Mouse (Mus musculus) megakaryocyte progenitor cell, adult 5-6 weeks (primary cell): ENCODE data around the gene Bcat1. TPM values are rescaled to one million over a fixed set of nuclear protein-coding genes. Genes with fewer than 3 reads are reported as not detected.
"Not testable (repeated sequence)": the region's sequence is repeated elsewhere in the genome, so short reads cannot be mapped to it uniquely, and the experiment has no call there.

Experiments used
- ATAC-seq: replicated peaks from 2 replicates; pipeline ENCODE4 v1.8.0; 2016; ENCODE audit warnings: mild to moderate bottlenecking, moderate TSS enrichment, inconsistent platforms; ENCODE audit not compliant: poor library complexity
- total RNA-seq, 2 experiments: library from RNA; stranded (forward) in 1 of 2; stranded (reverse) in 1 of 2; fragments of 157-497, 149-512 nt in 1 of 2; fragments of 200-1000 nt in 1 of 2; gene quantifications; 2 replicates each; pipeline versions ENCODE4 v1.2.3 to v1.2.4; 2015 to 2017

Gene Bcat1
- total RNA-seq, 2 experiments from 2014 or later, result 0.27 to 1.5 TPM

DNA sequence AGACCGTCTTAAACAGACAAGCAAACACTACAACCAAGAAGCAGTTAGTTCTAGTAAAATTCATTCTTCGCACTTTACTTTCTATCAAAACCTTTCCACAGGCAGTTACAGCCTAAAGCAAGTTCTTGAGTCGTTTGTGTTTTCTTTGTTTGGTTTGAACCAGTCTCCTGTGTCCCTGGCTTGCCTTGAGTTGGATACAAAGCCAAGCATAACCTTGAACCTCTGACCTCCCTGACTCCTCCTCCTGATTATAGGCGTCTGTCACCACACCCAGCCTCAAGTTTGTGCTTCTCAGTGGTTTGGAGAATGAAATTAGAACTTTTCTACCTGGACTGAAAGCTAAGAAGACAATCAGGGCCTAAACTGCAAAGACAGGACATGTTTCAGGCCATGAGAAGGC lies 18.4 kb upstream of the Bcat1 start:
- ATAC-seq, result no peak

DNA sequence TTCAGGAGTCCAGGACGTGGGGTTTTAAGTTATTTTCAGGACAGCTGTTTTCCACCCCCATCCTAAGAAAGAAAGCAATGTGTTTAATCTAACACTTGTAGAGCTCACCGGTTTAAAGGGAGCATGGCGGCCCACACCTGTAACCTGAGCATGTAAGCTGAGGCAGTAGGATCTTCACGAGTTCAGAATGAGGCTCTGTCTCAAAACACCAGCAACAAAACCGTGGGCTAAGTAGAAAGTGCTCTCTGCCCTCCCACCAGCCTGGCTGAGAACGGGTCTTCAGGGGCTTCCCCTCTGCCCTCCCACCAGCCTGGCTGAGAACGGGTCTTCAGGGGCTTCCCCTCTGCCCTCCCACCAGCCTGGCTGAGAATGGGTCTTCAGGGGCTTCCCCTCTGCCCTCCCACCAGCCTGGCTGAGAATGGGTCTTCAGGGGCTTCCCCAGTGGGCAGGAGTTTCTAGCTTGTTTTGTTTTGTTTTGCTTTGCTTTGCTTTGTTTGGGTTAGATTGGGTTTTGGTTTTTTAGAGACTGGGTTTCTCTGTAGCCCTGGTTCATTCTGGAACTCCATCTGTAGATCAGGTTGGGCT lies 17.1 kb upstream of the Bcat1 start:
- not testable (repeated sequence) for ATAC-seq

DNA sequence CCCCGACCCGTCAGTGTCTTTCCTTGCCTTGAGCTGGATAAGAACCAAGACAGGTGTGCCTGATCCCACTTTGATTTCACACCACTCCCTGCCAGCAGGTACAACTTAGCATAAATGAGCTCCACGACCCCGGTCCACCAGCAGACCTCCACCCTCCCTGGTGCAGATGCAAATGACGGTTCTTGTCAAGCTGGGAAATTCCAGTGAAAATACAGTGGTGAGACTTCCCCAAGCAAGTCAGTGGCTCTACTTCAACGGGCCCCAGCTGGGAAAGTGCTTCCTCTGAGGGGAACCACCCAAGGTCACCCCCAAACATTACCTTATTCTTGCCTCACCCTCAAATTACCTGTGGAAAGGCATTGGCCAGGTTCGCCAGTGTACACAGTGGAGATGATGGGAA lies 16.0 kb upstream of the Bcat1 start:
- ATAC-seq, result no peak

DNA sequence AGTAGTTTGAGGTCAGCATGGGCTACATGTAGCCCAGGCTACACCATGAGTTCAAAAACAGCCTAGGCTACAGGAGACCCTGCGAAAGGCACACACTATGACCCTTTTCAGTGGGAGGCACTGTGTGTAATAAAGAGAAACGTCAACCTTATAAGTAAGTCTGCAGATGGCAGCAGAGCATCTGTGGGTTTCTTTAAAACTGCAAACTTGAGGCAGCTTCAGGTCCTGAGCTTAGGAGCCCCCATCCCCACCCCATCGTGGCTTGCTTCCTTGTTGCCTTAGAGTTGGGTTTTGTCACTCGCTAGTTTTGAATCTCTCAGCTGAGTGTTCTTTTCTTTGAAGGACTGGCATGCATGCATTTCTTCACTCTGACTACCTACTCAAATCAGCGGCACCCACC lies 14.9 kb upstream of the Bcat1 start:
- no peak for ATAC-seq

DNA sequence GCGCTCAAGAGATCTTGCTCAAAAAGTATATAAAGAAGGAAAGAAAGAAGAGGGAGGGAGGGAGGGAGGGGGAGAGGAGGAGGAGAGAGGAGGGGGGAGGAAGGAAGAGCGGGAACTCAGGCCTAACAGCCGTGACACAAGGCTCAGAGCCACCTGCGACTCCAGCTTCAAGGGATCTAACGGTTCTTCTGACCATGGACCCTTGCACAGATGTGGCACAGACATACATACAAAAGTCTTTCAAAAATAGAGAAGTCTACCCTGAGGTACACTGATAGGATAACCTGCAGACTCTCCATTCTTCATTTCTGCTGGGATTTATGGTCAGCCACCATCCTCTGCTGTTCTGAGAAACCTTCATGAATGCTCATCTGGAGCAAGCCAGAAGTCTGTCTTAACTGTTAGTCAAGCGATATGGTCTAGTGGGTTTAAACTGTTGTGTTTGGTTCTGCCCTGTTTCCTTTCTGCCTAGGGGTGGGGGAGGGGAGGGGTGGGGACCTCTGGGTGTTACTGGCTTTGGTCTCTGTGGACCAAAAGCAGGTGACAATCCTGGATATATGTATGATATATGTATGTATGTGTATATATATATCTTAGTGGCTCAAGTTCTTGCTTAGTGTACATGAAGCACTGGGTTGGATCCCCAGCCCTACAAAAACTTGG lies 14.3 kb upstream of the Bcat1 start:
- peak; percentile 16; the same call in 1 of the 2 replicates for ATAC-seq

DNA sequence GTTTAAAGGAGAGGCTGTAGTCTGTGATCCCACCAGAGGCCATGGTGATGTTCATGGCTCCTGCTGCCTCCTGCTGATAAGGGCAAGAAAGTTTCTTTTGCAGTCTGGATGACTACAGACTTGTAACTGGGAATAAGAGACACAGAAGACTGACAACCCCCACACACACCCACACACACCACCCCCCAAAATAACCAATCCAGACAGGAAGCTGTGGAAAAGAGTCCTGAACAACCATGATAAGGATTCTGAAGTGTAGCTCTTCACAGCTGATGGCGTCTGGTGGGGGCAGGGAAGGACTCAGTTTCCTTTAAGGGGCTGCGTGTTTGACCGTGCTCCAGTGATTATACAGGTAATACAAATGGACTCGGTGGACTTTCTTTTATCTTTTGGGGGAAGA lies 13.4 kb upstream of the Bcat1 start:
- peak; percentile 83 for ATAC-seq

DNA sequence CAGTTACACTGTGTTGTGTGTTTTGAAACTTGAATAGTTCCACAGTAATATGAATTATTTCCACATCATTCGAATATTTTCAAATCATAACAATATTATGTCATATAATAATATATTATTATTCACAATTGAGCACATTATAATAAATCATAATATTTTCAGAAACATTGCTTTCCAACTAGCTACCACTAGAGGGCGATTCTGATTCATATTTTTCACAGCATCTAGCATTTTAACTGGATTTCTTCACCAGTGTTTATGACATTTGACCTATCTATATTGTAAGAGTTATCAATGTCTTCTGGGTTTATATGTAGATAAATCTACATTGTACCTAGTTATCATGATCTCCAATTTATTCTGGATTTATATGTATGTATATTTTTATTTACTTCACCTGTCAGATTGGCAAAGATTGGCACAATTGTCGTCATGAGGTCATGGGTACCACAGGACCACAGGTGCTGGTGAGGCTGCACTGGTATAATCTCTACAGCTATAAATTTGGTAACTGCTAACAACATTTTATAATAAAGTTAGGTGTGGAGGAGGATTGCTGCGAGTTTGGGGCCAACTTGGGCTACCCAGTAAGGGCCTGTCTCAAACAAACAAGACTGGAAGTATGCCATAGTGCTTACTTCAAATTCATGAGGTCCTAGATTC lies 12.6 kb upstream of the Bcat1 start:
- ATAC-seq, result 0 out of 2 replicates have a peak, but pooled peaks have one; percentile 30

DNA sequence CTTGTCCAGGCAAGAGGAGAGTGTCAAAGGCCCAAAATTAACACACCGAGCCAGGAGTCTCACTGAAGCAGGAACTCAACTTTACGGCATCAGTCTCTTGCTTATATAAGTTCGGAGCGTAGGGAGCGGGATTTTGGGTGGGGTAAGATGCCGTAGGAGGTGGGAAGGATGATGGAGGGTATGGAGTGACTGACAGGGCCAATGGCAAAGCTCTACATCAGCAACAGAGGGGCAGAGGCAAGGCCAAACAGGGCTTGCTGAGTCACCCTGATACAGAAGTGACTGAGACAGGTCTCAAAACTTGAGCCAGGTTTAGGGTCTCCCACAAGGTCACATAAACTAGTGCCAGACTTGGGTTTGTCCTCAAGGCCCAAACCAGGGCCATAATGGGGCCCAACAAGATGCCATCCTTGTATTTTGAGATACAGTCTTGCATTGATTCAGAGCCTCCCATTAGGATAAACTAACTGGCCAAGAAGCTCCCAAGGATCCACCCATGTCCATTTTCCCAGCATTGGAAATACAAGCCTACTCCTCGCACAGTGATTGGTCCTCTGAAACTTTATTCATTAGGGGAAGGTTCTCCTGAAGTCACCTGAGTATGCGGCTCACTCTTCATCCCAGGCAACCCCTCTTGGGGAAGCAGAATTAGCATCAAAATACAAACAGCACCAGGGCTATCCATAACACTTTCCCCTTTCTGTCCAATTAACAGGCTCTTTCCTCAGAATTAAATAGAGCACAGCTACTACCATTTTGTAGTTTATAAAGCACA lies 8.5 kb upstream of the Bcat1 start:
- no peak for ATAC-seq

DNA sequence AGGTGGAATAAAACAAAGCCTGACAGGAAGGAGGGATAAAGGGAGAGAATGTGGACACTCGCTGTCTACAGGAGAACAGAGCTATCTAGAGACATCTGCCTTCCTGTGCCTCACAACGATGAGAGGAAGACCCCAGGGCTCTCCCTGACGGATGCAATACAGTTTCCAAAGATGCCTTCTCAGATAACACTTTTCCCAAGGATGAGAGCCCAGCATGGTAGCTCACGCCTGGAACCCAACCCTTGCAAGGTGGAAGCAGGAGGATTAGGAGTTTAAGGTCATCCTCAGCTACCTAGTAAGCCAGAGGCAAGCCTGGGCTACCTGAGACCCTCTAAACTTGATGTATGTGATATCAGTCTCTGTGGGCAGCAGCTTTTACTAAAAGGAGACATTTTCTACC lies 5.7 kb upstream of the Bcat1 start:
- no peak for ATAC-seq

DNA sequence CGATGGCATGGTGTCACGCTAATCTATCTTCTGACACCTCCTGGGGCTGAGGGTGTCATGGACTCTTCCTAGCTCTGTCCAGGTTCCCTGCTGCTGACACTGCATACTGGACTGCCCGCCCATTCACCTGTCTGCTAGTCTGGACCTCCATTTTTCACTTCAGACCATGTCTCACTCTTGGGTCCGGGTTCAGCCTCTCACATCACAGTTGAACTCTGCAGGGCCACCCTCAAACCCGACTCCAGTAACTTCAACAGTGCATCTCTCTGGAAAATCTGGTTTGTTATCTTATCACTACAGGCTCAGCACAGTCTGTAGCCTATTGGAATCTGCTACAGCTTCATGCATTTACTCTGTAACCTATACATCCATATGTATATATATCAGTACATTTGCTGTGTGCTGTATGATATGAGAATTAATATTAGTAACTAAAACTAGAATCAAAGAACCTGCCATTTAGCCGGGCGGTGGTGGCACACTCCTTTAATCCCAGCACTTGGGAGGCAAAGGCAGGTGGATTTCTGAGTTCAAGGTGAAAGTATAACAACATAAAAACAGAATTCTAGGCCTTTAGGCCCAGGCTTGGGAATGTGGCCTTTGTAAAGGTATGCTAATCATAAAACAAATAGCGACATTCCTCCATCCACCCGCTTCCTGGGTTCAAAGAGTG lies 3.2 kb upstream of the Bcat1 start:
- no peak for ATAC-seq

DNA sequence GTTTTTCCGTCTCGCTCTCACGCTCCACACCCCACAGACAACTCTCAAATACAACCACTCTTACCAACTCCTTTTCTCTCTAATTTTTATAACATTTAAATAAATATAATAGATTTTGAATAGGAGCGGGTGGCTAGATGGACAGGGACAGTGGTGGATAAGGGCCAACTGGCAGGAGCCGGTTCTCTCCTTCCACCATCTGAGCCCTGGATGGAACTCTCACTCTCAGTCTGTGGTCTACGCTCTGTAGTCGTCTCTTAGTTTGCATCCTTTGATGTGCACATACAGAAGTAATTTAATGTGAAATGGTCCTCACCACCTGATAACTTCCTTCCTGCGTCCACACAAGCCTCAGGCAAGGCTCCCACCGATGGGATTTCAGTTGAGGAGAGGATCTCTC lies 302 bp upstream of the Bcat1 start:
- no peak for ATAC-seq

DNA sequence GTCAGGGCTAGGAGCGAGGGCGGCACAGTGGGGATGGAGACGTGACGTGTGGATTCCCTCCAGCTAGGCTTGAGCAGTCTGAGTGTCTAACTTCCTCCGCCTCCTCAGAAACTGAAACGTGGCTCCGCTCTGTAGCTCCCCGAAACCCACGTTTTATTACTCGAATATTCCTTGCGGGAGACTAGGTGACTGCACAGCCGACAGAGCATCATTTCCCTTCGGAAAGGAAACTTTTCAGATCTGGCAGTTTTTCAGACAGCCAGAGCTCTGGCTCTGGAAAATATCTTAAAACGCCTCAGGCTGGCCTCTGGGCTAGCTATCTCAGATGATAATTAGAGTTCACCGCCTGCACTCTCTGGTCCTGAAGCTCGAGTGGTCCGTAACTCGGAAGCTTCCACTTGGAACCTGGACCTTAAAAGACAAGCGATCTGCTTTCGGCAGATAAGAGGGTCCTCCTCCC lies 866 bp downstream of the Bcat1 start:
- ATAC-seq, result peak; percentile 62

DNA sequence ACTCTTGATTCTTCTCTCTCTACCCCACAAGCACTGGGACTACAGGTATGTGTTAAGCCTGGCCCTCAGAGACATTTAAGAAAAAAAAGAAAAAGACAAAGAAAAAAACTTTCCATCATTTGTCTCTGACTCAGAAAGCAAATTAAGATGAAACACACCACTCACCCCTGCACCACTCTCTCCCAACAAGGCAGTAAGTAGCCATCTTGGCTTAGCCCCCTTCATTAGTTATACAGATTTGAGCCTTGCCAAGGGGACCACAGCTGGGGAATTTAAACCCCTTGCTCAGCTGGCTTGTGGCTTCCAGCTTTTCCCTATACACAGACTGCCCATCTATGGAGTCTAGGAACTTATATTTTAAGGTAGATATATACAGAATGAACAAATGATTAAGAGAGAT lies 1.5 kb downstream of the Bcat1 start:
- ATAC-seq, result no peak

DNA sequence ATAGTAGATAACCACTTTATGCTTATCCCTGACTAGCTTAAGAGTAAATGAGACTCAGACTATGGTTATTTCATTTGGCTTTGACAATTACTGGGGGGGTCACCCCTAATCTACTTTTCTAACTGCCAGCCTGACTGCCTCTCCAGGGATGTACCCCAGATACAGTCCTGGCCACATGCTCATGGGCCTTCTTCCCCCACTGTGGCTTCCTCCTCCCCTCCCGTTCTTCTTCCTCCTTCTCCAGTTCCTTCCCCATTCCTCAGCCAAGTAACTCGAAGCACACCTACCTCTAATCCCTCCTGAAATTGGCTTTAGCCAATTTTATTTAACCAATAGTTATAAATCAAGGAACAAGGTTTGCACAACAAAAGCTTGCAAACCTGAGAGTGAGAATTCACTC lies 6.1 kb downstream of the Bcat1 start:
- ATAC-seq, result peak; percentile 83

DNA sequence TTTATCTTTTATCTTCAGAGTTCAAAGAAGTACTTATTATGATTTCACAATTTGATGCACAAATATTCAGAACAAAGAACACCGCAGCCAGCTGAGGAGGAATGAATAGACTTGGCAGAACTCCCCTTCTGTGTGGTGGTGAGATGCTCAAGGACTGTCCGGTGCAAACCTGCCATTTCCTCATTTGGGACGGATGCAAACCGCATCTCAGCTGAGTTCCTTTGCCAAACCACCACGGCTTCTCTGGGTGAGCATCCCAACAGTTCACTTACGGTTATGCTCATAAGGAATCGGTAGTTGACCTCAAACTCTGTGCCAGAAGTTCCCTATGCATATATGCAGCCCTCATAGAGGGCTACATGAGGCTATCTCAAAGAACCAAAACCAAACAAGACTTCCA lies 6.6 kb downstream of the Bcat1 start:
- ATAC-seq, result peak; percentile 86

DNA sequence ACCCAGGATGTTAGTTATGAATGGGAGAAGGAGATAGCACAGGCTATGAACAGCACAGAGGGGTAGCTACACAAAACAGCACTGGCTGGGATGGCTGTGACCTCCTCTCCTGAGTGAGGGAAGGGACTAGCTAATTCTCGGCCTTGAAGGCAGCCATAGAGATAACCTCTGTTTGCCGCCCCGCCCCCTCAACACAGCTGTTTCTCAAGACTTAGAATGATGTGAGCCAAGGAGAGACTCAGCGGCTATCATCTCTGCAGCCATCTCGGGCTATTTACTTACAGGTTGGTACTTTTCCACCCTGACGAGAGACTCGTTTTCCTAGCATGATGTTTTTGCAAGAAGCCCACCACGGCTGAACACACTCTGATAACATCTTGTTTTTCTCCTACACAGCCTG lies 8.3 kb downstream of the Bcat1 start:
- no peak for ATAC-seq

DNA sequence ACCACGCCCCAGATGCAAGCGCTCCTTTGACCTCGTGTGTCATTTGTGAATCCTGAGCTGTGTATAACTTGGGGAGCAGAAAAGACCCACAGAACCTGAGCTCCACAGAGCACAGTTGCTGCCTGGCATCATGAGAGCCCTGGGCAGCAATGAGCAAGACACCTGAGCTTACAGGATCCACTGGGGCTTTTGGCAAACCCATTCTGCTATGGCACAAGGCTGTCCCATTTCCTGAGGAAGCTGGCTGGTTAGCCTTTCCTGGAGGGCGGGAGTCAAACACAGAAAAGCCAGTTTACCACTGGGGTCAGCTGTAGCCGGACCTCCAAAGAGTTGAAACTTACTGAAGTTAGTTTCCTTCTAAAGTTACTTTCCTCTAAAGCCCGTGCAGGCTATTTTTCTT lies 9.6 kb downstream of the Bcat1 start:
- no peak for ATAC-seq

DNA sequence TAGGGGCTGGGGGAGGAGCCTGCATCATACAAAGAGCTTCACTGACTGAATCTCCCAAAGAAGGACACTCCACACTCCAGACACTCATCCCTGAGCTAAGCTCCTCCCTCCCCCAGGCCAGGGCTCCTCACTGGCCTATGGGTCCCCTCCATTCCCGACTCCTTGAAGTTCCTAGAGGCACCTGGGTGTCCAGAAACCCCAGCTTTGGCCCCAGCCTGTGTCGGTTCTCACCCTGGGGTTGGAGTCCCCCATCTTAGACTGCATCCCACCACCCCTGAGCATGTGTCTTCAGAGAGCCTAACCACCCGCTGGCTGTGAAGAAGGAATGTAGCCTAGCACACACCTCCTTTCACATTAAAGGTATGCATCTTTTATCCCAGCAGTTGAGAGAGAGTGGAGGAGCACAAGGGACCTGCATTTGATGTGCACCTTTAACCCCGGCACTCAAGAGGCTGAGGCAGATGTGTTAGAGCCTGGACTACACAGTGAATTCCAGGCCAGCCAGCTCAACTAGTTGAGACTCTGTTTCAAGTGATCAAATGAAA lies 10.6 kb downstream of the Bcat1 start:
- ATAC-seq, result no peak

DNA sequence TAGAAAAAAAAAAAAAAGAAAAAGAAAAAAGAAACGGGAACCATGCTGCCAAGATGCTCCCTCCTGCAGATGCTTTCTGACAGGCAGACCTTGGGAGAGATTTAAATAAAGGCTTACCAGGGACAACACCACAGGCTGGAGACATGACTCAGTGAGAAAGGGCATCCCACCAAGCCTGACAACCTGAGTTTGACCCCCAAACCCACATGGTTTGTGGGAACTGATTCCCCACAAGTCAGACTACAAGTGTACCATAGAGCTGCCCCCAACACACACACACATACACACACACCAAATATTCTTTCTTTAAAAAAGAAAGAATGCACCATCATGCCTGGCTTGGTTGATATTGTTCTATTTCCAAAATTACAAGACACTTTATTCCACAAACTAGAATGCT lies 11.9 kb downstream of the Bcat1 start:
- ATAC-seq, result no peak

DNA sequence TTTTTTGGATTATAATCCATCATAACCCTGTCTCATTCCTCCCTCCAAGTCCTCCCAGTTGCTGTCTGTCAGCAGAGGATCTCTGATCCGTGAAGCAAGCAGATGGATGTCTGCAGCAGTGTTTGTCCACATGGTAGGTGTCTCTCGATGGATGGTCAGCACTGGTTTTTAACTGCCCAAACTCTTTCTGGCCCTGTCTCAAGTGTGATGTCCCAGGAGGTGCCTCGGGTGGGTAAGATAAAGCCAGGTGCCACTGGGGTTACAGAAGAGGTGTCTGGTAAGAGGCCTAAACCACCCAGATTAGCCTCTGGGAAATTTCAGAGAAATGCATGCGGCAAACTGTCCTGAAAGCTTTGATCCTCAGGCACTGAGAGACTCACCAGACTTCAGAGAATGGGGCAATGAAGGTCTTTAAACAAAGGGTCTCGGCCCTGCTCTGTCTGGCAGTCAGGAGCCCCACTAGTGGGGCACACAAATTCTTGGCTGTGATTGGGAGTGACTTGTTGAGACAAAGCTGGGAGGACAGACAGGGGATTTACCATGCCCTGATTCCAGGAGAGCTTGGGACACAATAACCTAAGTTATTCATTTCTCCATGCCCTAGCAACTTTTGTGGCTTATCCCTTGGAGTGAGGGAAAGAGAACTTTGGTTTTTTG lies 12.6 kb downstream of the Bcat1 start:
- ATAC-seq, result no peak
